Mouse (Mus musculus) ES-E14 (cell line): ENCODE results near the gene Rps3. TPM values are rescaled to one million over a fixed set of nuclear protein-coding genes. Genes with fewer than 3 reads are reported as not detected.

Source experiments
- DNase-seq: peaks from one replicate; pipeline ENCODE4 v3.0.0-alpha.2; 2013; ENCODE audit warnings: low read depth, low spot score
- H3K27ac ChIP-seq: 2 replicates; pipeline ENCODE4 v1.5.1; 2012; ENCODE audit warnings: low read depth, mild to moderate bottlenecking, low read length, moderate library complexity, mixed read lengths; ENCODE audit not compliant: poor library complexity, insufficient read depth, severe bottlenecking
- H3K36me3 ChIP-seq: 2 replicates; pipeline ENCODE4 v1.6.1; 2012; ENCODE audit warnings: mild to moderate bottlenecking, low read length, moderate library complexity, mixed read lengths; ENCODE audit not compliant: control insufficient read depth, poor library complexity, insufficient read depth, severe bottlenecking
- H3K4me1 ChIP-seq, 2 experiments: fragments of 150-350 bp in 1 of 2; sonication (generic) in 1 of 2; 2 replicates each; pipeline ENCODE4 v1.6.1; 2012; ENCODE audit warnings: low read length in 2 of 2, mild to moderate bottlenecking in 1 of 2, mixed read lengths in 1 of 2; ENCODE audit not compliant: control insufficient read depth in 2 of 2, insufficient read depth in 2 of 2, poor library complexity in 1 of 2
- H3K4me3 ChIP-seq, 2 experiments: fragments of 150-350 bp in 1 of 2; sonication (generic) in 1 of 2; 2 replicates each; pipeline ENCODE4 v1.5.1; 2012; ENCODE audit warnings: low read length in 2 of 2, low read depth in 1 of 2, mild to moderate bottlenecking in 1 of 2, mixed read lengths in 1 of 2; ENCODE audit not compliant: insufficient read depth in 1 of 2, poor library complexity in 1 of 2, severe bottlenecking in 1 of 2
- H3K9ac ChIP-seq: 2 replicates; pipeline ENCODE4 v1.6.1; 2012; ENCODE audit warnings: low read depth, mild to moderate bottlenecking, low read length, mixed read lengths; ENCODE audit not compliant: poor library complexity, insufficient read depth, severe bottlenecking
- H3K9me3 ChIP-seq: fragments of 150-350 bp; sonication (generic); 2 replicates; pipeline ENCODE4 v1.6.1; 2012; ENCODE audit warnings: low read depth, mild to moderate bottlenecking, low read length; ENCODE audit not compliant: control insufficient read depth, insufficient read depth
- CHD2 ChIP-seq: IDR thresholded peaks from 2 replicates; pipeline ENCODE4 v1.6.1; 2014; ENCODE audit warnings: mild to moderate bottlenecking, low read depth, low read length, inconsistent platforms
- HCFC1 ChIP-seq: IDR thresholded peaks from 2 replicates; pipeline ENCODE4 v1.6.1; 2012; ENCODE audit warnings: low read length, inconsistent platforms, borderline replicate concordance; ENCODE audit not compliant: insufficient read depth
- MAFK ChIP-seq: IDR thresholded peaks from 2 replicates; pipeline ENCODE4 v1.6.1; 2014; ENCODE audit warnings: mild to moderate bottlenecking, low read depth, low read length, inconsistent platforms; ENCODE audit not compliant: insufficient read depth
- ZC3H11A ChIP-seq: IDR thresholded peaks from 2 replicates; pipeline ENCODE4 v1.6.1; 2012; ENCODE audit warnings: low read depth, mild to moderate bottlenecking, inconsistent platforms, low read length, borderline replicate concordance
- ZNF384 ChIP-seq: IDR thresholded peaks from 2 replicates; pipeline ENCODE4 v1.6.1; 2012; ENCODE audit warnings: low read depth, low read length, inconsistent platforms
- in situ Hi-C, 2 experiments: fragments of 600-800 bp; cut with MboI; formaldehyde crosslinking; loops; one replicate each; pipeline ENCODE4 v1.15.1; 2025; ENCODE audit warnings: low sequenced_read_pairs in 2 of 2, inconsistent platforms in 1 of 2; ENCODE audit not compliant: unreplicated experiment in 2 of 2
- total RNA-seq: library from RNA; depleted of rRNA; stranded (reverse); fragments of 300-350 nt; gene quantifications from 2 replicates; pipeline ENCODE4 v1.2.3, GENCODE M21; 2012; rRNA removed

Gene Rps3
- total RNA-seq: 1,655 and 1,728 TPM in 2 replicates

DNA sequence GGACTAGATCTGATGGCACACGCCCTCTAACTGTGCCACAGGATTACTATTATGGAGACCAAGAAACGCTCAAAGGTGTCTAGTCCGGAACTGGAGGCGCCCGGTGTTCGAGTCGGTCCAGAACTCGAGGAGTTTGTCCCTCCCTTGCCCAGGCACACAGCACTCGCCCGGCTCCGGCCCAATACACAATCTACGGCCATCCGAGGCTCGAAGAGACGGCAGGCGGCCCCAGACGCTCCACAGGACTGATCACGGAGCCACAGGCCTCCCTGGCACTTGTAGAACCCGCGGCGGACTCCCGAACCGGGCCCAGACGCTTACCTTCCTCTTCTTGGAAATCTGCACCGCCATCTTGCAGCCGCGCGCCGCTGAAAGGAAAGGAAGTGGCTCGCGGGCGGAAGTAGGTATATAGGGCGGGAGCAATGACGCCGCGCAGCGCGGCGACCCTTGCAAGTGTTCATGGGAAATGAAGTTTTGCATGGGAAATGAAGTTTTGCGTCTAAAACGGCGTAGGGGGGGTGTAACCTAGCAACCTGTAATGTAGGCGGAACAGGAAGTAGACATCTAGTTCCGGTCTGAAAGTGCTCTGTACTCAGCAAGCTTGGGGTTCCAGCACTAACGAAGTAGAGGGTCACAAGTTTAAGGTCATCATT lies at the start of gene Rps3:
TSS of gene Rps3 (minus strand) at position 468 of the 653 bp plus-strand sequence.
- peaks cover 0 to 11% of the 10 kb centered on the region in 2 experiments; a peak in 1 of 4 replicates for H3K4me1 ChIP-seq
- peak; percentile 89 for DNase-seq
- H3K36me3 ChIP-seq: peaks cover 46% of the 10 kb centered on the region
- peak within 1 kb of the TSS; percentile 85 for H3K27ac ChIP-seq
- in situ Hi-C loops: no loop called here
- peak within 1 kb of the TSS; percentile 91 to 95 for H3K4me3 ChIP-seq
- TF ChIP-seq HCFC1 (peak; percentile 94), CHD2 (no peak)
- H3K9ac ChIP-seq: peak within 1 kb of the TSS; percentile 98
- H3K9me3 ChIP-seq: no peaks in the 10 kb centered on the region

- TF ChIP-seq ZC3H11A: no peak
- TF ChIP-seq CHD2: no peak
- no peak overlapping the region; the same call in 1 of the 2 replicates for H3K27ac ChIP-seq
- peaks cover 10 to 30% of the 10 kb centered on the region in 2 experiments for H3K4me1 ChIP-seq
- in situ Hi-C loops: no loop called here
- no peak overlapping the region for H3K9ac ChIP-seq
- no peaks in the 10 kb centered on the region for H3K9me3 ChIP-seq
- H3K36me3 ChIP-seq: no peaks in the 10 kb centered on the region
- no peak overlapping the region for H3K4me3 ChIP-seq
- no peak for DNase-seq
Observed at GRCm38 (mm10) chr7:99532526-99532925, 49.0 kb upstream of the Rps3 start.

- DNase-seq: no peak
- Histone ChIP-seq H3K9ac (no peak overlapping the region), H3K4me1 (peaks cover 6 to 24% of the 10 kb centered on the region in 2 experiments; a peak in 3 of 4 replicates), H3K9me3 (no peaks in the 10 kb centered on the region), H3K36me3 (no peaks in the 10 kb centered on the region), H3K4me3 (no peak overlapping the region), H3K27ac (no peak overlapping the region)
- in situ Hi-C loops: no loop called here
- no peak for TF ChIP-seq HCFC1
- TF ChIP-seq ZNF384: no peak
- no peak for TF ChIP-seq ZC3H11A
- TF ChIP-seq MAFK: no peak
- no peak for TF ChIP-seq CHD2
Observed at GRCm38 (mm10) chr7:99531408-99531970, 48.0 kb upstream of the Rps3 start.

- H3K9ac ChIP-seq: no peak overlapping the region
- H3K36me3 ChIP-seq: no peaks in the 10 kb centered on the region
- no peak for TF ChIP-seq ZNF384
- no peak for TF ChIP-seq HCFC1
- TF ChIP-seq CHD2: no peak
- TF ChIP-seq ZC3H11A: no peak
- no peak for TF ChIP-seq MAFK
- H3K4me3 ChIP-seq: no peak overlapping the region
- peaks cover 2 to 11% of the 10 kb centered on the region in 2 experiments; a peak in 3 of 4 replicates for H3K4me1 ChIP-seq
- in situ Hi-C loops: no loop called here
- no peaks in the 10 kb centered on the region for H3K9me3 ChIP-seq
- no peak overlapping the region for H3K27ac ChIP-seq
- no peak for DNase-seq
Observed at GRCm38 (mm10) chr7:99529410-99529809, 45.9 kb upstream of the Rps3 start.
